Comparison of ENCODE assay signal across 24 mouse cellular contexts in genomic region chr12:90866597-90866996, GRCm38 (mm10).
"Had no signal": no experiment of that assay in that cellular context is flagged by ENCODE, and none has a peak within 500 bp of the region (broad histone marks: within the 10 kb centered on the region; RNA-seq: fewer than 3 reads in every experiment).

No protein-coding gene starts in this region.

- H3K4me2 ChIP-seq: heart, embryonic 12.5 days; hindbrain, embryonic 12.5 days; hindbrain, embryonic 14.5 days; intestine, embryonic 15.5 days; limb, embryonic 13.5 days had no signal

- H3K9me3 ChIP-seq: heart, embryonic 10.5 days; heart, embryonic 12.5 days; hindbrain, embryonic 10.5 days; hindbrain, embryonic 12.5 days; intestine, embryonic 15.5 days; limb, embryonic 13.5 days had no signal

- ATAC-seq: hindbrain, embryonic 16.5 days; inflammation-experienced regulatory T-cells, adult 6 months; intestine, embryonic 15.5 days; intestine, postnatal 0 days had no signal

- H3K4me1 ChIP-seq: heart, embryonic 10.5 days; heart, embryonic 12.5 days; hindbrain, embryonic 10.5 days; hindbrain, embryonic 12.5 days; intestine, embryonic 15.5 days; limb, embryonic 13.5 days had no signal

- H3K27ac ChIP-seq: gastrocnemius, adult 2 months; heart, embryonic 10.5 days; hindbrain, embryonic 10.5 days; hindbrain, embryonic 12.5 days; hindbrain, embryonic 14.5 days; intestine, embryonic 15.5 days; layer of hippocampus, adult 2 months; limb, embryonic 13.5 days had no signal

- H3K9ac ChIP-seq: heart, embryonic 12.5 days; hindbrain, embryonic 12.5 days; hindbrain, embryonic 14.5 days; intestine, embryonic 15.5 days; limb, embryonic 13.5 days had no signal

- H3K4me3 ChIP-seq: gastrocnemius, adult 2 months; heart, embryonic 10.5 days; heart, embryonic 12.5 days; hindbrain, embryonic 10.5 days; hindbrain, embryonic 12.5 days; intestine, embryonic 15.5 days; layer of hippocampus, adult 2 months; limb, embryonic 13.5 days had no signal

- DNase-seq: gastrocnemius, adult 2 months; gastrocnemius, postnatal 10 days; gastrocnemius, postnatal 25 days; heart, adult 18-20 months; heart, postnatal 10 days; heart, postnatal 4 days; kidney, adult 18-20 months; kidney, adult 8-10 months; kidney, postnatal 10 days; kidney, postnatal 25 days; kidney, postnatal 4 days; layer of hippocampus, postnatal 36 days; left cerebral cortex, postnatal 4 days had no signal

- H3K27me3 ChIP-seq: heart, embryonic 12.5 days; hindbrain, embryonic 12.5 days; intestine, embryonic 15.5 days; limb, embryonic 13.5 days had no signal

- H3K36me3 ChIP-seq: heart, embryonic 10.5 days; heart, embryonic 12.5 days; hindbrain, embryonic 10.5 days; hindbrain, embryonic 12.5 days; intestine, embryonic 15.5 days; limb, embryonic 13.5 days had no signal
